Mouse (Mus musculus) MEL (cell line): Measurements from ENCODE around the gene Brf1. TPM values are rescaled to one million over a fixed set of nuclear protein-coding genes. Genes with fewer than 3 reads are reported as not detected.

Experiments used
- DNase-seq: peaks from one replicate; pipeline ENCODE4 v3.0.0; 2011; ENCODE audit warnings: low read depth, low spot score
- H3K27ac ChIP-seq: 2 replicates; pipeline ENCODE4 v1.5.1; 2012; ENCODE audit warnings: low read depth, mild to moderate bottlenecking, control low read depth, low read length, moderate library complexity; ENCODE audit not compliant: control insufficient read depth
- H3K27me3 ChIP-seq, 2 experiments: fragments of 150-350 bp in 1 of 2; sonication (generic) in 1 of 2; 2 replicates each; pipeline ENCODE4 v1.6.1; 2012; ENCODE audit warnings: low read length in 2 of 2, mild to moderate bottlenecking in 2 of 2, improper control_type of control experiment in 1 of 2, moderate library complexity in 1 of 2; ENCODE audit not compliant: insufficient read depth in 2 of 2, control insufficient read depth in 1 of 2
- H3K36me3 ChIP-seq, 2 experiments: 2 replicates each; pipeline ENCODE4 v1.6.1; 2012 to 2014; ENCODE audit warnings: low read length in 2 of 2, improper control_type of control experiment in 1 of 2, inconsistent platforms in 1 of 2, mild to moderate bottlenecking in 1 of 2; ENCODE audit not compliant: insufficient read depth in 2 of 2, control insufficient read depth in 1 of 2
- H3K4me1 ChIP-seq, 2 experiments: fragments of 150-350 bp in 1 of 2; sonication (generic) in 1 of 2; 2 replicates each; pipeline ENCODE4 v1.6.1; 2012; ENCODE audit warnings: low read length in 2 of 2, improper control_type of control experiment in 1 of 2, mild to moderate bottlenecking in 1 of 2; ENCODE audit not compliant: insufficient read depth in 2 of 2, control insufficient read depth in 1 of 2
- H3K4me3 ChIP-seq, 2 experiments: fragments of 150-350 bp in 1 of 2; sonication (generic) in 1 of 2; 2 replicates each; pipeline ENCODE4 v1.5.1; 2012; ENCODE audit warnings: low read depth in 2 of 2, low read length in 2 of 2, mild to moderate bottlenecking in 2 of 2, moderate library complexity in 2 of 2, control low read depth in 1 of 2, improper control_type of control experiment in 1 of 2; ENCODE audit not compliant: control insufficient read depth in 1 of 2, insufficient read depth in 1 of 2
- H3K79me2 ChIP-seq: 2 replicates; pipeline ENCODE4 v1.6.1; 2012; ENCODE audit warnings: mild to moderate bottlenecking, low read length, moderate library complexity; ENCODE audit not compliant: control insufficient read depth, poor library complexity, insufficient read depth
- H3K9ac ChIP-seq: 2 replicates; pipeline ENCODE4 v1.6.1; 2012; ENCODE audit warnings: low read depth, mild to moderate bottlenecking, control low read depth, low read length, moderate library complexity; ENCODE audit not compliant: control insufficient read depth, poor library complexity, severe bottlenecking
- H3K9me3 ChIP-seq: fragments of 150-350 bp; sonication (generic); replicated peaks from 2 replicates; pipeline ENCODE4 v1.6.1; 2012; ENCODE audit warnings: mild to moderate bottlenecking, low read length, improper control_type of control experiment, moderate library complexity; ENCODE audit not compliant: insufficient read depth
- BHLHE40 ChIP-seq: IDR thresholded peaks from 2 replicates; pipeline ENCODE4 v1.6.1; 2012; ENCODE audit warnings: low read depth, mild to moderate bottlenecking, inconsistent platforms, low read length, improper control_type of control experiment, borderline replicate concordance
- CHD2 ChIP-seq: IDR thresholded peaks from 2 replicates; pipeline ENCODE4 v1.6.1; 2011; ENCODE audit warnings: low read length, improper control_type of control experiment
- CTCF ChIP-seq, 3 experiments: IDR thresholded peaks in 2 of 3; conservative IDR thresholded peaks in 1 of 3; 2 replicates each; pipeline ENCODE4 v1.5.1; 2011 to 2012; ENCODE audit warnings: low read length in 3 of 3, low read depth in 2 of 3, mild to moderate bottlenecking in 2 of 3, improper control_type of control experiment in 1 of 3, inconsistent platforms in 1 of 3, mixed read lengths in 1 of 3, moderate library complexity in 1 of 3; ENCODE audit not compliant: control insufficient read depth in 1 of 3, insufficient read depth in 1 of 3, poor library complexity in 1 of 3, severe bottlenecking in 1 of 3
- E2F4 ChIP-seq: IDR thresholded peaks from 2 replicates; pipeline ENCODE4 v1.6.1; 2011; ENCODE audit warnings: low read depth, low read length, improper control_type of control experiment, borderline replicate concordance
- ELF1 ChIP-seq: IDR thresholded peaks from 2 replicates; pipeline ENCODE4 v1.6.1; 2014; ENCODE audit warnings: low read depth, mild to moderate bottlenecking, inconsistent platforms, low read length, improper control_type of control experiment, moderate library complexity
- EP300 ChIP-seq, 2 experiments: IDR thresholded peaks; 2 replicates each; pipeline ENCODE4 v1.6.1; 2011; ENCODE audit warnings: improper control_type of control experiment in 2 of 2, low read length in 2 of 2, low read depth in 1 of 2, mild to moderate bottlenecking in 1 of 2
- GATA1 ChIP-seq: IDR thresholded peaks from 2 replicates; pipeline ENCODE4 v1.6.1; 2011; ENCODE audit warnings: low read depth, low read length, improper control_type of control experiment
- MAFK ChIP-seq: IDR thresholded peaks from 2 replicates; pipeline ENCODE4 v1.6.1; 2011; ENCODE audit warnings: low read depth, mild to moderate bottlenecking, low read length, improper control_type of control experiment, borderline replicate concordance
- MAZ ChIP-seq: IDR thresholded peaks from 2 replicates; pipeline ENCODE4 v1.6.1; 2012; ENCODE audit warnings: low read depth, mild to moderate bottlenecking, inconsistent platforms, low read length, improper control_type of control experiment
- MEF2A ChIP-seq: IDR thresholded peaks from 2 replicates; pipeline ENCODE4 v1.6.1; 2014; ENCODE audit warnings: low read depth, mild to moderate bottlenecking, inconsistent platforms, low read length, improper control_type of control experiment; ENCODE audit not compliant: poor library complexity, insufficient replicate concordance, severe bottlenecking; ENCODE audit errors: extremely low read depth
- MXI1 ChIP-seq: IDR thresholded peaks from 2 replicates; pipeline ENCODE4 v1.6.1; 2011; ENCODE audit warnings: mild to moderate bottlenecking, low read depth, low read length, improper control_type of control experiment
- POLR2AphosphoS5 ChIP-seq: IDR thresholded peaks from 2 replicates; pipeline ENCODE4 v1.6.1; 2012; ENCODE audit warnings: low read depth, borderline replicate concordance, mild to moderate bottlenecking, inconsistent platforms, low read length, moderate library complexity, mixed read lengths
- RAD21 ChIP-seq: IDR thresholded peaks from 2 replicates; pipeline ENCODE4 v1.6.1; 2011; ENCODE audit warnings: mild to moderate bottlenecking, low read depth, low read length, improper control_type of control experiment
- SMC3 ChIP-seq: IDR thresholded peaks from 2 replicates; pipeline ENCODE4 v1.6.1; 2011; ENCODE audit warnings: low read depth, low read length, improper control_type of control experiment
- TCF12 ChIP-seq: IDR thresholded peaks from 2 replicates; pipeline ENCODE4 v1.6.1; 2014; ENCODE audit warnings: low read depth, mild to moderate bottlenecking, inconsistent platforms, low read length, improper control_type of control experiment, moderate library complexity
- UBTF ChIP-seq: IDR thresholded peaks from 2 replicates; pipeline ENCODE4 v1.6.1; 2012; ENCODE audit warnings: low read depth, mild to moderate bottlenecking, inconsistent platforms, low read length, improper control_type of control experiment, moderate library complexity, borderline replicate concordance; ENCODE audit not compliant: insufficient read depth
- USF2 ChIP-seq, 2 experiments: IDR thresholded peaks; 2 replicates each; pipeline ENCODE4 v1.6.1; 2011 to 2012; ENCODE audit warnings: improper control_type of control experiment in 2 of 2, low read length in 2 of 2, borderline replicate concordance in 1 of 2, inconsistent platforms in 1 of 2, low read depth in 1 of 2, mild to moderate bottlenecking in 1 of 2; ENCODE audit not compliant: insufficient read depth in 1 of 2
- ZC3H11A ChIP-seq: IDR thresholded peaks from 2 replicates; pipeline ENCODE4 v1.6.1; 2012; ENCODE audit warnings: low read depth, mild to moderate bottlenecking, inconsistent platforms, low read length, improper control_type of control experiment
- ZKSCAN1 ChIP-seq: IDR thresholded peaks from 2 replicates; pipeline ENCODE4 v1.6.1; 2012; ENCODE audit warnings: low read depth, mild to moderate bottlenecking, inconsistent platforms, low read length, improper control_type of control experiment, moderate library complexity
- polyA plus RNA-seq, 2 experiments: library from polyadenylated mRNA; stranded (reverse) in 1 of 2; unstranded in 1 of 2; fragments of >175 nt in 1 of 2; fragments of >200 nt in 1 of 2; gene quantifications; 2 replicates each; pipeline versions ENCODE4 v1.2.1 to v1.2.4; 2012; ENCODE audit warnings: low replicate concordance in 2 of 2, low read depth in 1 of 2; ENCODE audit not compliant: insufficient read length in 2 of 2, insufficient read depth in 1 of 2, missing spikeins in 1 of 2
- total RNA-seq: library from RNA; depleted of rRNA; stranded (reverse); fragments of 300-350 nt; gene quantifications from 2 replicates; pipeline ENCODE4 v1.2.3, GENCODE M21; 2012

The Brf1 gene
- total and polyA plus RNA-seq, 3 experiments: 105 to 159 TPM; not detected in 1

GRCm38 (mm10) chr12:112928401-112929241 lies 71.9 kb downstream of the Brf1 start:
- no peaks in the 10 kb centered on the region for H3K27me3 ChIP-seq
- H3K79me2 ChIP-seq: no peaks in the 10 kb centered on the region
- TF ChIP-seq UBTF (no peak), POLR2AphosphoS5 (no peak; the same call in 1 of the 2 replicates), TCF12 (no peak), MAFK (no peak)
- H3K4me3 ChIP-seq: no peak overlapping the region
- no peaks in the 10 kb centered on the region for H3K4me1 ChIP-seq
- H3K9ac ChIP-seq: no peak overlapping the region
- no peaks in the 10 kb centered on the region for H3K36me3 ChIP-seq
- no peaks in the 10 kb centered on the region for H3K9me3 ChIP-seq
- H3K27ac ChIP-seq: no peak overlapping the region
- no peak for DNase-seq

- H3K79me2 ChIP-seq: no peaks in the 10 kb centered on the region
- no peaks in the 10 kb centered on the region for H3K9me3 ChIP-seq
- DNase-seq: no peak
- H3K4me3 ChIP-seq: no peak overlapping the region
- no peak overlapping the region for H3K9ac ChIP-seq
- no peaks in the 10 kb centered on the region for H3K36me3 ChIP-seq
- no peaks in the 10 kb centered on the region for H3K4me1 ChIP-seq
- H3K27ac ChIP-seq: no peak overlapping the region
- TF ChIP-seq USF2 (IDR thresholded peaks at IDR 0.05; ENCODE audit: borderline replicate concordance in 1 of 2, insufficient read depth in 1 of 2, low read depth in 1 of 2, low read length in 2 of 2): no peak
- no peak for TF ChIP-seq BHLHE40
- no peak for TF ChIP-seq ELF1
- no peak for TF ChIP-seq E2F4
- TF ChIP-seq MEF2A: no peak
- TF ChIP-seq, all 39 proteins: peak for 0
- no peaks in the 10 kb centered on the region for H3K27me3 ChIP-seq
Measured at GRCm38 (mm10) chr12:112927265-112927664, 73.2 kb downstream of the Brf1 start.

DNA sequence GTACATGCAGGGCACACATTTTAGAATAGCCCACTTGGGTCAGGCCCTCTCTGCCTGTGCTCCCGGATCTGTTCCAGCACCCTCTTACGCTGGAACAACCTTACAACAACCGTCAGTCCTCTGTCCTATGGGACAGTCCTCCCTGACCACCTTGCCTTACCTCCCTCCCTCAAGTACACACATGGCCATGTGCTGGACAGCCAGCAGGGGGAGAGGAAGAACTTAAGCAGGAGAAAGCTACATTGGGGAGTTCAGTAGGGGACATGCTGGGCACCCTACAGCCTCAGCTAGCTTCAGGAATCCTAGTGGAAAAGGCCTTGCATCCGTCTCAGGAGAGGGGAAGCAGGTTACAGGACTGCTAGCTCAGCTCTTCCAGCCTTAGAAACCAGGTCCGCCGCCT lies 74.6 kb downstream of the Brf1 start:
- TF ChIP-seq MXI1: no peak
- no peak for TF ChIP-seq CHD2
- no peak for TF ChIP-seq ZKSCAN1
- no peak for TF ChIP-seq GATA1
- no peak for TF ChIP-seq MAZ
- no peak for TF ChIP-seq ZC3H11A
- TF ChIP-seq CTCF (IDR thresholded peaks at IDR 0.05 in 2 of 3, conservative IDR thresholded peaks at IDR 0.05 in 1 of 3; ENCODE audit: control insufficient read depth in 1 of 3, insufficient read depth in 1 of 3, low read depth in 2 of 3, low read length in 3 of 3, poor library complexity in 1 of 3, severe bottlenecking in 1 of 3): peak in 1 of 3 experiments; percentile 13; a peak in 2 of 6 replicates
- TF ChIP-seq SMC3: peak; percentile 18; the same call in 1 of the 2 replicates
- TF ChIP-seq EP300 (IDR thresholded peaks at IDR 0.05; ENCODE audit: low read depth in 1 of 2, low read length in 2 of 2): no peak
- TF ChIP-seq RAD21: no peak
- Histone ChIP-seq H3K4me3 (no peak overlapping the region), H3K79me2 (no peaks in the 10 kb centered on the region), H3K9ac (no peak overlapping the region), H3K36me3 (no peaks in the 10 kb centered on the region), H3K9me3 (no peaks in the 10 kb centered on the region), H3K27me3 (no peaks in the 10 kb centered on the region), H3K27ac (no peak overlapping the region), H3K4me1 (no peaks in the 10 kb centered on the region)
- DNase-seq: no peak
